Mouse (Mus musculus): ENCODE results near the gene Ormdl3. TPM values are rescaled to one million over a fixed set of nuclear protein-coding genes. Genes with fewer than 3 reads are reported as not detected.

Ormdl3 gene
- polyA plus RNA-seq, 1 experiment from 2014 or later, result 58.2 TPM

DNA sequence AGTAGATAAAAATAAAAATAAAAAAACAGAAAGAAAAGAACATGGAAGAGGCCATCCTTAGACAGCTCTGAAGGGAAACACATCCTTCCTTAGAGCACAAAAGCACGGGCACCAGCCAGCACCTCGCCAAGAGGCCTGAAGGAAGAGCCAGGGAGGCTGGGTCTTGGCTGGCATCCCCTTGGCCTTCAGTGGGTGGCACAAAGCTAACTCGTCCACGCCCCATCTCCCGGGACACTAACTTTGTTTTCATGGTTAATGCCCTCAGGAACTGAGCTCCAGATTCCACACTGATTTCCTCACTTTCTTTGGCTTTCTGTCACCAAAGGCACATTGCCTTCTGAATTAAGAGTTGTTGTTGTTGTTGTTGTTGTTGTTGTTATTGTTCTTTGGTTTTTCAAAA is 9.4 kb downstream of the Ormdl3 start:
- Histone ChIP-seq H3K4me2 (no peak overlapping the region), H3K9me3 (no peaks in the 10 kb centered on the region), H3K4me3 (replicated peaks) (no peak overlapping the region), H3K27ac (no peak overlapping the region), H3K9ac (replicated peaks) (no peak overlapping the region), H3K27me3 (no peaks in the 10 kb centered on the region), H3K36me3 (peaks cover 28% of the 10 kb centered on the region), H3K4me1 (replicated peaks) (no peaks in the 10 kb centered on the region)
- ATAC-seq (ENCODE audit: insufficient number of reproducible peaks, insufficient read depth, low FRiP score, low TSS enrichment, low read depth), result no peak
- 83% methylated on average over 5 of the region's 5 CpGs for WGBS

DNA sequence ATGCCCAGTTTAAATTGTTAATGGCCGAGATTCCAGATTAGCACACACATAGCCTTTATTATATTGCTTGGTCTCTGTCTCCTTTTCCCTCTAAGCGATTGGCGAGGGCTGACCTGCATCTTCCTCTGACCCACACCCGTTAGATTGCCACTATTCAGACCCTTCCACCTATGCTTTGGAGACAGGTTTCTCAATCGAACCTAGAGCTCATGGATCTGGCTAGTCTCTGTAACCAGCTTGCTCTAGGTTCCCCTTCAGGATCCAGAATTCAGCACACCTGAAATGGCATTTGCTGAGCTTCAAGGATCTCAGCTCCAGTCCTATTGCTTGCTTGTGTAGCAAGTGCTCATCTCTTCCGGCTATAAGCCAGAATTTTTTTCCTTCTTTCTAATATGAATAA is 17.7 kb downstream of the Ormdl3 start:
- no peak overlapping the region for H3K4me3 ChIP-seq (replicated peaks)
- H3K27me3 ChIP-seq, result no peaks in the 10 kb centered on the region
- no peak overlapping the region for H3K9ac ChIP-seq (replicated peaks)
- 0 out of 2 replicates have a peak, but pooled peaks cover 2% of the 10 kb centered on the region for H3K9me3 ChIP-seq
- ATAC-seq (ENCODE audit: insufficient number of reproducible peaks, insufficient read depth, low FRiP score, low TSS enrichment, low read depth), result no peak
- WGBS, result 80% methylated on average over 6 of the region's 6 CpGs
- no peaks in the 10 kb centered on the region for H3K4me1 ChIP-seq (replicated peaks)
- H3K27ac ChIP-seq, result no peak overlapping the region
- no peak overlapping the region for H3K4me2 ChIP-seq
- H3K36me3 ChIP-seq, result no peaks in the 10 kb centered on the region

GRCm38 (mm10) chr11:98568326-98568725 is 18.8 kb downstream of the Ormdl3 start:
- no peak overlapping the region for H3K4me3 ChIP-seq (replicated peaks)
- H3K4me1 ChIP-seq (replicated peaks), result no peaks in the 10 kb centered on the region
- H3K27me3 ChIP-seq, result no peaks in the 10 kb centered on the region
- no peak overlapping the region for H3K27ac ChIP-seq
- 86% methylated on average over 8 of the region's 8 CpGs for WGBS
- ATAC-seq (ENCODE audit: insufficient number of reproducible peaks, insufficient read depth, low FRiP score, low TSS enrichment, low read depth), result no peak
- H3K9me3 ChIP-seq, result 0 out of 2 replicates have a peak, but pooled peaks cover 2% of the 10 kb centered on the region
- H3K9ac ChIP-seq (replicated peaks), result no peak overlapping the region
- no peaks in the 10 kb centered on the region for H3K36me3 ChIP-seq
- H3K4me2 ChIP-seq, result no peak overlapping the region

- Histone ChIP-seq H3K4me1 (replicated peaks) (0 out of 2 replicates have a peak, but pooled peaks cover 7% of the 10 kb centered on the region), H3K4me2 (no peak overlapping the region), H3K36me3 (no peaks in the 10 kb centered on the region), H3K4me3 (replicated peaks) (no peak overlapping the region), H3K27me3 (no peaks in the 10 kb centered on the region), H3K9me3 (0 out of 2 replicates have a peak, but pooled peaks cover 2% of the 10 kb centered on the region), H3K9ac (replicated peaks) (no peak overlapping the region), H3K27ac (no peak overlapping the region)
- WGBS, result 62% methylated on average over 13 of the region's 13 CpGs
- no peak for ATAC-seq (ENCODE audit: insufficient number of reproducible peaks, insufficient read depth, low FRiP score, low TSS enrichment, low read depth)
These were observed 23.2 kb downstream of the Ormdl3 start for GRCm38 (mm10) chr11:98563921-98564414.

- H3K27me3 ChIP-seq, result peaks cover 3% of the 10 kb centered on the region; the same call in 1 of the 2 replicates
- 0 out of 2 replicates have a peak, but pooled peaks cover 7% of the 10 kb centered on the region for H3K4me1 ChIP-seq (replicated peaks)
- H3K27ac ChIP-seq, result no peak overlapping the region
- no peaks in the 10 kb centered on the region for H3K36me3 ChIP-seq
- no peaks in the 10 kb centered on the region for H3K9me3 ChIP-seq
- H3K4me3 ChIP-seq (replicated peaks), result no peak overlapping the region
- 90% methylated on average over 3 of the region's 3 CpGs for WGBS
- no peak overlapping the region for H3K9ac ChIP-seq (replicated peaks)
- no peak overlapping the region for H3K4me2 ChIP-seq
- ATAC-seq (ENCODE audit: insufficient number of reproducible peaks, insufficient read depth, low FRiP score, low TSS enrichment, low read depth), result no peak
These were observed 24.1 kb downstream of the Ormdl3 start for GRCm38 (mm10) chr11:98563025-98563424.

GRCm38 (mm10) chr11:98560942-98561341 is 26.2 kb downstream of the Ormdl3 start:
- no peaks in the 10 kb centered on the region for H3K36me3 ChIP-seq
- ATAC-seq (ENCODE audit: insufficient number of reproducible peaks, insufficient read depth, low FRiP score, low TSS enrichment, low read depth), result no peak
- no peak overlapping the region for H3K4me2 ChIP-seq
- H3K9me3 ChIP-seq, result no peaks in the 10 kb centered on the region
- WGBS, result 21% methylated on average over 7 of the region's 7 CpGs
- peaks cover 6% of the 10 kb centered on the region; the same call in 1 of the 2 replicates for H3K27me3 ChIP-seq
- H3K4me1 ChIP-seq (replicated peaks), result 0 out of 2 replicates have a peak, but pooled peaks cover 7% of the 10 kb centered on the region
- no peak overlapping the region for H3K27ac ChIP-seq
- no peak overlapping the region for H3K4me3 ChIP-seq (replicated peaks)
- H3K9ac ChIP-seq (replicated peaks), result no peak overlapping the region

DNA sequence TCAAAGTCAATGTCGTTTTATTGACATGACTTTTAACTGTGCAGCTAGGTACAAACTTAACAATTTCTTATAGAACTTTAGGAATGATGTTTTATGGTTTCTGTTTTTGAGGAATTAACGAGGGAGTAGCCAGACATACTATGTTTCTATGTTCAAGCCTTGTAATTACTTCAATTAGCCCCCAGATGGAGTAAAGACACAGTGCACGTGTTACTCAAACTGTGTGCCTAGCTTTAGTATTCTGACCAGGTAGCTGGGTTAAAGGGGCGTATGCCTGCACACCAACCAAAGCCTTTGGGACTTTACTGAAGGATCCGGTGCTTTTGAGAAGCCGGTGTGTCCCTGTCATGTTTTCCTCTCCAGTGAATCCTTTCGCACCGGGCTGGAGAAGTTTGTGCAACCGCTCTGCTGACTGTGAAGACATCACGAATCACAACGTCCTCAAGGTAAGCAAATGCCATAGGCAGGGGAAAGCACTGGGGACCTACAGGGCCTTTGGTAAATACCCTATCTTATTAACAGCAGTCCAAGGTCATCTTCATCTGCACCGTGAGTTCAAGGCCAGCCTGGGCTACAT is 32.0 kb downstream of the Ormdl3 start:
- H3K36me3 ChIP-seq, result no peaks in the 10 kb centered on the region
- WGBS, result 71% methylated on average over 12 of the region's 12 CpGs
- no peak overlapping the region for H3K4me2 ChIP-seq
- peaks cover 10% of the 10 kb centered on the region for H3K27me3 ChIP-seq
- no peak overlapping the region for H3K27ac ChIP-seq
- H3K9ac ChIP-seq (replicated peaks), result no peak overlapping the region
- no peak overlapping the region for H3K4me3 ChIP-seq (replicated peaks)
- ATAC-seq (ENCODE audit: insufficient number of reproducible peaks, insufficient read depth, low FRiP score, low TSS enrichment, low read depth), result no peak
- no peaks in the 10 kb centered on the region for H3K4me1 ChIP-seq (replicated peaks)
- H3K9me3 ChIP-seq, result no peaks in the 10 kb centered on the region

GRCm38 (mm10) chr11:98553966-98554365 is 33.2 kb downstream of the Ormdl3 start:
- no peaks in the 10 kb centered on the region for H3K4me1 ChIP-seq (replicated peaks)
- no peak overlapping the region for H3K27ac ChIP-seq
- 79% methylated on average over 4 of the region's 4 CpGs for WGBS
- no peak overlapping the region for H3K4me2 ChIP-seq
- no peaks in the 10 kb centered on the region for H3K9me3 ChIP-seq
- no peaks in the 10 kb centered on the region for H3K36me3 ChIP-seq
- no peak for ATAC-seq (ENCODE audit: insufficient number of reproducible peaks, insufficient read depth, low FRiP score, low TSS enrichment, low read depth)
- peaks cover 22% of the 10 kb centered on the region for H3K27me3 ChIP-seq
- no peak overlapping the region for H3K9ac ChIP-seq (replicated peaks)
- no peak overlapping the region for H3K4me3 ChIP-seq (replicated peaks)

- Histone ChIP-seq H3K4me3 (replicated peaks) (peak within 1 kb of the TSS; percentile 70), H3K27ac (no peak within 1 kb of the TSS), H3K4me1 (replicated peaks) (no peaks in the 10 kb centered on the region), H3K9me3 (no peaks in the 10 kb centered on the region), H3K4me2 (peak within 1 kb of the TSS; percentile 70), H3K36me3 (no peaks in the 10 kb centered on the region), H3K27me3 (peaks cover 42% of the 10 kb centered on the region), H3K9ac (replicated peaks) (peak within 1 kb of the TSS; percentile 61)
- WGBS, result 2% methylated on average over 51 of the region's 51 CpGs
- peak; percentile 94 for ATAC-seq (ENCODE audit: insufficient number of reproducible peaks, insufficient read depth, low FRiP score, low TSS enrichment, low read depth)
These were observed 36.0 kb downstream of the Ormdl3 start, which contains the start of gene Zpbp2 for GRCm38 (mm10) chr11:98550975-98551828. Gene Zpbp2 (plus strand): TSS chr11:98551097.

GRCm38 (mm10) chr11:98550311-98550974 is 36.7 kb downstream of the Ormdl3 start:
- Histone ChIP-seq H3K4me2 (peak overlapping the region; percentile 70), H3K36me3 (no peaks in the 10 kb centered on the region), H3K4me3 (replicated peaks) (peak overlapping the region; percentile 70), H3K9ac (replicated peaks) (peak overlapping the region; percentile 61; the same call in 1 of the 2 replicates), H3K27ac (no peak overlapping the region), H3K4me1 (replicated peaks) (peaks cover 5% of the 10 kb centered on the region), H3K27me3 (peaks cover 49% of the 10 kb centered on the region), H3K9me3 (no peaks in the 10 kb centered on the region)
- no peak for ATAC-seq (ENCODE audit: insufficient number of reproducible peaks, insufficient read depth, low FRiP score, low TSS enrichment, low read depth)
- WGBS, result 15% methylated on average over 20 of the region's 20 CpGs

DNA sequence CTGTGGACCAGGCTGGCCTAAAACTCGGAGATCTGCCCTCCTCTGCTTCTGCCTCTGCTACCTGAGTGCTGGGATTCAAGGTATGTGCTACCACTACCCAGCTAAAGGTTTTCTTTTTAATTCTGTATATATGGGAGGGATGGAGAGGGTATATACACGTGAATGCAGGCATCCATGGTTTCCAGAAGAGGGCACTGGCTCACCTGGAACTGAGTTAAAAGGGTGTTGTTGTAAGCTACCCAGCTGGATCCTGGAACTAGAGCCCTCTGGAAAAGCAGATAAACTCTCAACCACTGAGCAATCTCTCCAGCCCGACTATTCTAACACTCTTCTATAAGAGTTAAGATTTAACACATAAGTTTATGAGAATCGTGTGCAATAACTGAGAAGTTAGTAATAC is 37.8 kb downstream of the Ormdl3 start:
- no peak overlapping the region for H3K9ac ChIP-seq (replicated peaks)
- H3K27me3 ChIP-seq, result peaks cover 55% of the 10 kb centered on the region
- WGBS, result 68% methylated on average over 4 of the region's 4 CpGs
- H3K4me2 ChIP-seq, result no peak overlapping the region
- H3K36me3 ChIP-seq, result no peaks in the 10 kb centered on the region
- H3K4me3 ChIP-seq (replicated peaks), result no peak overlapping the region
- no peak for ATAC-seq (ENCODE audit: insufficient number of reproducible peaks, insufficient read depth, low FRiP score, low TSS enrichment, low read depth)
- H3K4me1 ChIP-seq (replicated peaks), result peaks cover 8% of the 10 kb centered on the region
- no peaks in the 10 kb centered on the region for H3K9me3 ChIP-seq
- no peak overlapping the region for H3K27ac ChIP-seq
